ENCODE assay signal across 8 mouse cellular contexts in genomic region chr16:31428335-31428674, GRCm38 (mm10). TPM values are rescaled to one million over a fixed set of nuclear protein-coding genes. Genes with fewer than 3 reads are reported as not detected.
A peak's percentile ranks its signal among the peaks of the same experiment; 100 is the strongest.
DNase-seq lines count a peak whose midpoint lies in the region; ATAC-seq and TF ChIP-seq lines count a peak whose summit lies in the region.

No protein-coding gene starts in this region.

- TF ChIP-seq CTCF in gastrocnemius, adult 2 months (IDR thresholded peaks at IDR 0.05) = no peak
- no peak for TF ChIP-seq CTCF in testis, adult 2 months (IDR thresholded peaks at IDR 0.05; ENCODE audit: control insufficient read depth, insufficient read depth, insufficient replicate concordance, low read depth, low read length)
- no peak for TF ChIP-seq CTCF in stomach, postnatal 0 days (IDR thresholded peaks at IDR 0.05; ENCODE audit: low read depth)

- no peaks in the 10 kb centered on the region for H3K36me3 ChIP-seq in testis, adult 2 months (ENCODE audit: control insufficient read depth, insufficient read depth, low read length)
- H3K36me3 ChIP-seq in limb, embryonic 15.5 days = no peaks in the 10 kb centered on the region
- H3K36me3 ChIP-seq in stomach, postnatal 0 days (ENCODE audit: control insufficient read depth, insufficient read depth, low read length) = no peaks in the 10 kb centered on the region

- no peaks in the 10 kb centered on the region for H3K9me3 ChIP-seq in limb, embryonic 15.5 days
- no peaks in the 10 kb centered on the region for H3K9me3 ChIP-seq in stomach, postnatal 0 days (ENCODE audit: control insufficient read depth, low read length)

- ATAC-seq in limb, embryonic 15.5 days (ENCODE audit: insufficient number of reproducible peaks, low FRiP score, low TSS enrichment, low read depth) = no peak
- ATAC-seq in stomach, postnatal 0 days (ENCODE audit: low FRiP score, low TSS enrichment) = no peak

- peak overlapping the region; percentile 84 for H3K4me3 ChIP-seq in gastrocnemius, adult 2 months
- H3K4me3 ChIP-seq in testis, adult 2 months (ENCODE audit: control insufficient read depth, low read depth, low read length) = peak overlapping the region; percentile 89
- H3K4me3 ChIP-seq in limb, embryonic 15.5 days = peak overlapping the region; percentile 65
- H3K4me3 ChIP-seq in stomach, postnatal 0 days (ENCODE audit: low read depth, low read length) = peak overlapping the region; percentile 61

- 4% methylated on average over 11 of the region's 11 CpGs for WGBS in limb, embryonic 15.5 days
- WGBS in stomach, postnatal 0 days = 3% methylated on average over 11 of the region's 11 CpGs

- H3K9ac ChIP-seq in limb, embryonic 15.5 days = 0 out of 2 replicates have a peak overlapping the region, but pooled peaks have one; percentile 37
- H3K9ac ChIP-seq in stomach, postnatal 0 days (ENCODE audit: low read length) = peak overlapping the region; percentile 75

- H3K27ac ChIP-seq in gastrocnemius, adult 2 months = peak overlapping the region; percentile 75
- H3K27ac ChIP-seq in testis, adult 2 months (ENCODE audit: control insufficient read depth, insufficient read depth, low read depth, low read length) = no peak overlapping the region
- H3K27ac ChIP-seq in limb, embryonic 15.5 days = no peak overlapping the region
- H3K27ac ChIP-seq in stomach, postnatal 0 days (replicated peaks) = peak overlapping the region; percentile 87; the same call in 1 of the 2 replicates

- intact Hi-C loops in gastrocnemius, adult 2 months (cut with DNase I) = no loop called here

- peaks cover 16% of the 10 kb centered on the region for H3K4me1 ChIP-seq in testis, adult 2 months (ENCODE audit: control insufficient read depth, insufficient read depth, low read length)
- H3K4me1 ChIP-seq in limb, embryonic 15.5 days = peaks cover 18% of the 10 kb centered on the region
- peaks cover 2% of the 10 kb centered on the region; the same call in 1 of the 2 replicates for H3K4me1 ChIP-seq in stomach, postnatal 0 days (replicated peaks; ENCODE audit: control insufficient read depth, insufficient read depth)

- peak overlapping the region; percentile 96 for H3K4me2 ChIP-seq in limb, embryonic 15.5 days
- H3K4me2 ChIP-seq in stomach, postnatal 0 days (replicated peaks; ENCODE audit: low read depth) = peak overlapping the region; percentile 95

- H3K27me3 ChIP-seq in testis, adult 2 months (ENCODE audit: control insufficient read depth, insufficient read depth, low read length) = no peaks in the 10 kb centered on the region
- H3K27me3 ChIP-seq in limb, embryonic 15.5 days = peaks cover 15% of the 10 kb centered on the region
- no peaks in the 10 kb centered on the region for H3K27me3 ChIP-seq in stomach, postnatal 0 days (ENCODE audit: control insufficient read depth, insufficient read depth, low read length)

- TF ChIP-seq POLR2A in testis, adult 2 months (IDR thresholded peaks at IDR 0.05; ENCODE audit: control insufficient read depth, low read depth, low read length) = no peak

- no peak for TF ChIP-seq EP300 in stomach, postnatal 0 days (optimal IDR thresholded peaks at IDR 0.05)

- no peak for DNase-seq in gastrocnemius, adult 2 months
- DNase-seq in gastrocnemius, postnatal 4 days (ENCODE audit: low spot score in 2 of 2) = no peak
- no peak for DNase-seq in testis, postnatal 10 days (ENCODE audit: low spot score)
- no peak for DNase-seq in stomach, postnatal 0 days (ENCODE audit: low spot score)
- no peak for DNase-seq in testis, postnatal 14 days (ENCODE audit: low spot score)
- DNase-seq in layer of hippocampus, postnatal 25 days (ENCODE audit: extremely low spot score in 1 of 2, low spot score in 1 of 2) = no peak

RNA-seq across cellular contexts. Expression of gene Bdh1, which starts 6.2 kb away (rescaled TPM):
- total RNA-seq in gastrocnemius, adult 2 months (2021) = 100 to 1,000 TPM in 1 of 2 experiments, 10 to 100 TPM in 1; 71.4 to 144 TPM
- 1 to 10 TPM; 1.8 to 2.9 TPM for total RNA-seq in gastrocnemius, postnatal 4 days (2021)
- 8.9 and 11.0 TPM in 2 replicates for polyA plus RNA-seq in testis, adult 2 months (2012; rRNA removed)
- 33.6 and 43.4 TPM in 2 replicates for polyA plus RNA-seq in limb, embryonic 15.5 days (2015; fragmentation: Nextera tagmentation; extraction: Ambion mirVana)
- 115 and 125 TPM in 2 replicates for polyA plus RNA-seq in stomach, postnatal 0 days (2015; fragmentation: Nextera tagmentation; extraction: Ambion mirVana)
- total RNA-seq in layer of hippocampus, postnatal 25 days (2021) = 100 to 1,000 TPM; 116 to 121 TPM

Comparison
In these comparisons a context has a peak if more than half of its experiments do, and no peak if none do; other contexts are left out.
1. RNA of gene Bdh1, which starts 6.2 kb away (total RNA-seq): 71.4 to 144 TPM in gastrocnemius, adult 2 months and 116 to 121 TPM in layer of hippocampus, postnatal 25 days; 1.8 to 2.9 TPM in gastrocnemius, postnatal 4 days; every median in the first group is over 10 times any median in the second.
2. H3K27ac ChIP-seq: peak in gastrocnemius, adult 2 months (single experiment) and stomach, postnatal 0 days (single experiment); none in testis, adult 2 months (single experiment) and limb, embryonic 15.5 days (single experiment).
3. Peak in every context shown above with its lines, with median percentiles within 50 percentile points of each other: H3K4me3 ChIP-seq.